Mouse (Mus musculus) heart, embryonic 13.5 days (tissue): ENCODE data around the gene Serpinb6a. TPM values are rescaled to one million over a fixed set of nuclear protein-coding genes. Genes with fewer than 3 reads are reported as not detected.

Source experiments
- ATAC-seq: fragments of 200-750 bp; cut with Nextera tagmentation; 2 replicates; pipeline ENCODE4 v1.8.0; 2017; ENCODE audit warnings: moderate TSS enrichment; ENCODE audit not compliant: insufficient number of reproducible peaks, low FRiP score, low TSS enrichment; ENCODE audit errors: extremely low read depth
- H3K27ac ChIP-seq: fragments of 300-500 bp; sonication (generic); replicated peaks from 2 replicates; pipeline ENCODE4 v1.5.1; 2015; ENCODE audit warnings: moderate library complexity, mild to moderate bottlenecking, inconsistent platforms
- H3K27me3 ChIP-seq: fragments of 300-500 bp; sonication (generic); replicated peaks from 2 replicates; pipeline ENCODE4 v1.6.1; 2015; ENCODE audit warnings: mild to moderate bottlenecking, inconsistent platforms
- H3K36me3 ChIP-seq: fragments of 300-500 bp; sonication (generic); 2 replicates; pipeline ENCODE4 v1.6.1; 2015; ENCODE audit warnings: mild to moderate bottlenecking, inconsistent platforms
- H3K4me1 ChIP-seq: fragments of 300-500 bp; sonication (generic); 2 replicates; pipeline ENCODE4 v1.6.1; 2015; ENCODE audit warnings: inconsistent platforms
- H3K4me2 ChIP-seq: fragments of 300-500 bp; sonication (generic); 2 replicates; pipeline ENCODE4 v1.6.1; 2015; ENCODE audit warnings: inconsistent platforms, mild to moderate bottlenecking, moderate library complexity
- H3K4me3 ChIP-seq: fragments of 300-500 bp; sonication (generic); 2 replicates; pipeline ENCODE4 v1.5.1; 2015; ENCODE audit warnings: moderate library complexity, mild to moderate bottlenecking, inconsistent platforms
- H3K9ac ChIP-seq: fragments of 300-500 bp; sonication (generic); 2 replicates; pipeline ENCODE4 v1.6.1; 2015; ENCODE audit warnings: inconsistent platforms, mild to moderate bottlenecking, moderate library complexity
- H3K9me3 ChIP-seq: fragments of 300-500 bp; sonication (generic); 2 replicates; pipeline ENCODE4 v1.6.1; 2016; ENCODE audit warnings: inconsistent platforms
- WGBS: fragments of 180-500 bp; shearing (Covaris S2); methylation state at CpG from one replicate; pipeline ENCODE4 v1.1.7; 2015; ENCODE audit warnings: mixed read lengths; 5-methylcytosine and 5-hydroxymethylcytosine counted together
- polyA plus RNA-seq: library from polyadenylated mRNA; unstranded; fragments of >200 nt; fragmentation: Nextera tagmentation; extraction: Ambion mirVana; gene quantifications from 2 replicates; pipeline ENCODE4 v1.2.1, GENCODE M21; 2015

Gene Serpinb6a
- polyA plus RNA-seq, 1 experiment from 2014 or later = 47.7 TPM

GRCm38 (mm10) chr13:33966574-33966973 lies 36.0 kb downstream of the Serpinb6a start:
- ATAC-seq = no peak

DNA sequence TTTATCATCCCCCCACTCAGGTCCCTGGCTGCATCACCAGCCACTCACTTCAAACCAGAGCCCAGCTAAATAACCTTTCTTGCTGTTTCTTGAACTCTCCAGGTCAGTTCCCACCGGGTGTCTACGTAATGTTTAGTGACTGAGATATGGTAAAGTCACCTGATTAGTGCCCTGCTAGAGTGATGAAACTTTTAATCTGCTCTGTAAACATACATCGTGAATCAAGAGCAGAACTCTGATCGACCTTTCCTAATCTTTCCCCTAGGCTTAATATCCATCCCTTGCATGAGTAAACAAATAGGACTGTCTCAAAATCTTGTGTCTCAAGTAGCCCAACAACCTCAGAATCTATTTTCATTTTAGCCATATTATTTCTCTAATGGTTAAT lies 36.6 kb downstream of the Serpinb6a start:
- peaks cover 11% of the 10 kb centered on the region for H3K36me3 ChIP-seq
- peak overlapping the region; percentile 88; the same call in 1 of the 2 replicates for H3K9ac ChIP-seq
- peaks cover 21% of the 10 kb centered on the region for H3K4me1 ChIP-seq
- no peaks in the 10 kb centered on the region for H3K9me3 ChIP-seq
- H3K27ac ChIP-seq = no peak overlapping the region
- H3K27me3 ChIP-seq = no peaks in the 10 kb centered on the region
- no peak for ATAC-seq
- peak overlapping the region; percentile 77 for H3K4me2 ChIP-seq
- peak overlapping the region; percentile 74 for H3K4me3 ChIP-seq
- WGBS = 26% methylated on average over 4 of the region's 4 CpGs

More at GRCm38 (mm10) chr13:33966574-33966973, 36.0 kb downstream of the Serpinb6a start:
- H3K27ac ChIP-seq = no peak overlapping the region
- peaks cover 21% of the 10 kb centered on the region for H3K4me1 ChIP-seq
- peaks cover 13% of the 10 kb centered on the region for H3K36me3 ChIP-seq
- no peaks in the 10 kb centered on the region for H3K27me3 ChIP-seq
- no peak overlapping the region for H3K4me2 ChIP-seq
- no peak overlapping the region for H3K9ac ChIP-seq
- no peak overlapping the region for H3K4me3 ChIP-seq
- H3K9me3 ChIP-seq = no peaks in the 10 kb centered on the region

- Histone ChIP-seq H3K4me1 (peaks cover 21% of the 10 kb centered on the region), H3K27me3 (no peaks in the 10 kb centered on the region), H3K27ac (peak overlapping the region; percentile 96), H3K36me3 (peaks cover 4% of the 10 kb centered on the region; the same call in 1 of the 2 replicates), H3K4me3 (peak overlapping the region; percentile 74), H3K9me3 (no peaks in the 10 kb centered on the region), H3K9ac (peak overlapping the region; percentile 88), H3K4me2 (peak overlapping the region; percentile 77)
- peak; percentile 62; the same call in 1 of the 2 replicates for ATAC-seq
- 12% methylated on average over 14 of the region's 14 CpGs for WGBS
Observed at GRCm38 (mm10) chr13:33965056-33966024, 37.3 kb downstream of the Serpinb6a start.

DNA sequence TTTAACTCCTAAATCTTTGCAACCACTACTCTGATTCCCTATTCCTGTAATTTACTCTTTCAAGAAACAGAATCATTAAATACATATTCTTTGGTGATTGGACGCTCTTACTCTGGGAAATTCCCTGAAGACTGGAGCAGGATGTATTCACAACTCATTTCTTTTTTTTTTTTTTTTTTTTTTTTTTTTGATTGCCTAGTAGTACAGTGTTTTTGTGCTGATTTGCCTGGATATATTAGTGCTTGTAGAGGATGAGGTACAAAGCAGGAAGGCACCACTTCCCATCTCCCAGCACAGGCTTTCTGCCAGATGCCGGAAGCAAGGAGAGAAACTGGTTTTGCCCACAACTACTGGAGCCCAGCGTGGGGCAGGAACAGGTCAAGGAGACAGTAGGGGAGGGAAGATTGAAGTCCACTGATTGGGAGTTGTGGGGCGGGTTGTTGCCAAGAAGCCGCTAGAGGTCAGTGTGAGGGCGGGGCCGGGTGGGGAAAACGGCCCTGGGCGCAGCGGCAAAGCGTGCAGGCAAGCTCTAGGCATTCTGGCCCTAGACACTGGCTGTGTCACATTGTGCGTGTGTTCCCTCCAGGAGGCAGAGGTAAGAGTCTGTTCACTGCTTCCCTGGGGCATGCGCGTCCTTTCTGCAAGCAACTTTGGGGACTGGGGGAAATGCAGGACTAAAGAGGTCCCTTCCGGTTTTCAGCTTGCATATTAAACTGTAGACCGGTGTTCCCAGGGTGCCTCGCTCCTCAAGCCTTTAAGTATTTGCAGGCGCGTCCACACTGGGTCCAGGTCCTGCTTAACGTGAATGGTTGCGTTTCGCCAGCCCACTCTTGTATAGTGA lies 38.2 kb downstream of the Serpinb6a start, which contains the start of gene Nqo2:
Nqo2 (plus strand) TSS at position 482 of the 841 bp plus-strand sequence.
- peaks cover 21% of the 10 kb centered on the region for H3K4me1 ChIP-seq
- no peaks in the 10 kb centered on the region for H3K36me3 ChIP-seq
- H3K9me3 ChIP-seq = no peaks in the 10 kb centered on the region
- H3K4me2 ChIP-seq = peak within 1 kb of the TSS; percentile 77
- H3K4me3 ChIP-seq = peak within 1 kb of the TSS; percentile 74
- 2% methylated on average over 22 of the region's 22 CpGs for WGBS
- H3K9ac ChIP-seq = peak within 1 kb of the TSS; percentile 88
- H3K27ac ChIP-seq = peak within 1 kb of the TSS; percentile 96
- H3K27me3 ChIP-seq = no peaks in the 10 kb centered on the region
- peak; percentile 77; the same call in 1 of the 2 replicates for ATAC-seq

DNA sequence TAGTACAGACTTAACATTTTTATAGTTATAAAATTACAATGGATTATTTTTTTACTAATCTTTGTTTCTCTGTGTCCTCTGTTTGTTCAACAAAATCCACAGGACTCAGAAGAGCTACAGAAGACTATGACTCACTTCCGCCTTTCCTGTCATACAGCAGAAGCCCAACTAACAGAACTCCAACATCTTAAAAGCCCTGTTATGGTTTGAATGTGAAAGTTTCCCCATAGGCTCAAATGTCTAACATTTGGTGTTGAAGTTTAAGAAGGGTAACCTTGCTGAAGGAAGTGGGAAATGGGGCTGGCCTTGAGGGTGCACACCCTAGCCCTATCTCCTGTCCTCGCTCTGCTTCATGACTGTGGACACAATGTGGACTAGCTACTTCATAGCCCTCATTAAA lies 42.8 kb downstream of the Serpinb6a start:
- no peaks in the 10 kb centered on the region for H3K36me3 ChIP-seq
- H3K27me3 ChIP-seq = no peaks in the 10 kb centered on the region
- 73% methylated on average over 2 of the region's 2 CpGs for WGBS
- no peak overlapping the region for H3K27ac ChIP-seq
- no peak for ATAC-seq
- H3K4me3 ChIP-seq = no peak overlapping the region
- H3K9ac ChIP-seq = no peak overlapping the region
- no peaks in the 10 kb centered on the region for H3K9me3 ChIP-seq
- H3K4me2 ChIP-seq = no peak overlapping the region
- peaks cover 3% of the 10 kb centered on the region for H3K4me1 ChIP-seq

DNA sequence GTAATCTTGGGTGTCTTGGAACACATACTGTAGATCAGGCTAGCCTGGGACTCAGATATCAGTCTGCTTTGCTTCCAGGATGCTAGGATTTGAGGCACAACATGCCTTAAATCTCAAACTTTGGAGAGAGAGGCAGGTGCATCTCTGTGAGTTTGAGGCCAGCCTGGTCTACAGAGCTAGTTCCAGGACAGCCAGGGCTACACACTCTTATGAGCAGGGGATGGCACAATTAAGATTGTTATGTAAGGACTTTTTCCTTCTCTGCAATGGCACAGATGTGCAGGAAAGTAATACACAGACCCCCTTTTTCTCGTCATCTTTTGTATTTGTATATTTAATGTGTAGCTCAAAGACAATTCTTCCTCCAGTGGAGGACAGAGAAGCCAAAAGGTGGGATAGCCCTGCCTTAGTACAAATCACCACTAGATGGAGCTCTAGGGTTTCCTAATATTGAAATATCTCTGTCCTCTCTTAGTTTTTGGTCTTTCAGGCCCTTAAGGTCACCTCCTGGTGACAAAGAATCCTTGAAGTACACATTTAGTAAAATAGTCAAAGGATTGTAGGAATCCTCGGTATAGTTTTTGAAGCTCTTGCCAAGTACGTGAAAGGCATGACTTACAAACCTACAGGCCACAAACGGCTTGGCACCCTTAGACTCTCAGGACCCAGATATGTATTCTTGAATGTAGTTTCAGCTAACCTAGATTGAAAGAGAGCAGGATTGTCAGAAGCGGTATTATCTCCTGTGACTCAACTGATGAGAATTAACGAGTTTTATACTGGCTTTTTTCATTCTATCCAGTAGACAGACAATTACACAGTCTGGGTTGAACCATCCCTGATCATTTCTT lies 45.8 kb downstream of the Serpinb6a start:
- no peaks in the 10 kb centered on the region for H3K27me3 ChIP-seq
- H3K9me3 ChIP-seq = no peaks in the 10 kb centered on the region
- no peak overlapping the region for H3K27ac ChIP-seq
- no peak overlapping the region for H3K9ac ChIP-seq
- no peaks in the 10 kb centered on the region for H3K4me1 ChIP-seq
- no peak for ATAC-seq
- no peak overlapping the region for H3K4me2 ChIP-seq
- no peaks in the 10 kb centered on the region for H3K36me3 ChIP-seq
- no peak overlapping the region for H3K4me3 ChIP-seq
- WGBS = 37% methylated on average over 6 of the region's 6 CpGs

DNA sequence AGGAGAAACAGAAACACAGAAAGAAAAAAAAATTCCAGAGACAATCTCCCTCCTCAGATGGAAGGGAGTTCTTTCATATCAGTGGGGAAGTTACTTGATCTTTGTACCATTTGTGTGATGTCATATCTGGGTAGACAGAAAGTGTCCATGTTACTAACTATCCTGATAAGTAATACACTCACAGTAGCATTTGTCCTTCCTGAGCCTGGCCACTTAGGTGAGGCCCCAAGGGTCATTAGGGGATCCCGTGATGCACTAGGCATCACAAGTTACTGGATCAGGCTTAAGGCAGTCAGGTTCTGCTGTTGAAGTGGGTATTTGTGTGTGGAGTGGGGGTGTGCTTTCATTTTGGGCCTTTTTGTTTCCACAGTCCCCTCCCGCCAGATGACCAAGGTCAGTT lies 49.6 kb downstream of the Serpinb6a start:
- 77% methylated on average over 2 of the region's 2 CpGs for WGBS
- ATAC-seq = no peak
- Histone ChIP-seq H3K27me3 (no peaks in the 10 kb centered on the region), H3K4me3 (no peak overlapping the region), H3K36me3 (no peaks in the 10 kb centered on the region), H3K9ac (no peak overlapping the region), H3K4me1 (no peaks in the 10 kb centered on the region), H3K27ac (no peak overlapping the region), H3K4me2 (no peak overlapping the region), H3K9me3 (no peaks in the 10 kb centered on the region)

DNA sequence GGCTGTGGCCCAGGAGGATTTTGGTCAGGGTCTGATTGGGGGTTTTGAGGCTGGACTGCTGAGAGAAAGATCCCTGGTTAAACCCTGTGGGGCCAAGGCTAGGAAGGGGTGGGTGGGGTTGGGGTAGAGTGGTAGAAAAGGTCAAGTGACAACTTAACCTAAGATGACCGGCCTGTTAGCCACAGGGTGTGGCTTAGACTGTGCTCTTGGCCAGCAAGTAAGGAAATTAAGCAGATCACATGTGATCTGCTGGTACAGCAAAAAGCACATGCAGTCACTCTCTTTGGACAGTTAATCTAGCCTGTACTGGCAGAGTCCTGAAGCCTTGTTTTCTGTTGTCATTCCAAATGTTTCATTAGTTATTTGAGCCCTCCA lies 50.5 kb downstream of the Serpinb6a start:
- Histone ChIP-seq H3K4me3 (no peak overlapping the region), H3K36me3 (no peaks in the 10 kb centered on the region), H3K4me1 (no peaks in the 10 kb centered on the region), H3K27me3 (no peaks in the 10 kb centered on the region), H3K4me2 (no peak overlapping the region), H3K27ac (no peak overlapping the region), H3K9me3 (no peaks in the 10 kb centered on the region), H3K9ac (no peak overlapping the region)
- no peak for ATAC-seq
- 45% methylated on average over 1 of the region's 1 CpGs for WGBS

GRCm38 (mm10) chr13:33951308-33952074 lies 51.1 kb downstream of the Serpinb6a start:
- WGBS = 79% methylated on average over 4 of the region's 4 CpGs
- Histone ChIP-seq H3K4me2 (no peak overlapping the region), H3K4me3 (no peak overlapping the region), H3K9ac (no peak overlapping the region), H3K27me3 (no peaks in the 10 kb centered on the region), H3K27ac (no peak overlapping the region), H3K4me1 (no peaks in the 10 kb centered on the region), H3K36me3 (no peaks in the 10 kb centered on the region), H3K9me3 (no peaks in the 10 kb centered on the region)
- no peak for ATAC-seq

GRCm38 (mm10) chr13:33942212-33942779 lies 60.3 kb downstream of the Serpinb6a start:
- H3K27me3 ChIP-seq = no peaks in the 10 kb centered on the region
- WGBS = 44% methylated on average over 4 of the region's 4 CpGs
- H3K4me3 ChIP-seq = no peak overlapping the region
- no peak overlapping the region for H3K9ac ChIP-seq
- 0 out of 2 replicates have a peak, but pooled peaks cover 9% of the 10 kb centered on the region for H3K4me1 ChIP-seq
- no peaks in the 10 kb centered on the region for H3K9me3 ChIP-seq
- H3K27ac ChIP-seq = no peak overlapping the region
- no peak overlapping the region for H3K4me2 ChIP-seq
- no peak for ATAC-seq
- no peaks in the 10 kb centered on the region for H3K36me3 ChIP-seq
